ENCODE assay signal across 20 mouse cellular contexts in the genomic region with DNA sequence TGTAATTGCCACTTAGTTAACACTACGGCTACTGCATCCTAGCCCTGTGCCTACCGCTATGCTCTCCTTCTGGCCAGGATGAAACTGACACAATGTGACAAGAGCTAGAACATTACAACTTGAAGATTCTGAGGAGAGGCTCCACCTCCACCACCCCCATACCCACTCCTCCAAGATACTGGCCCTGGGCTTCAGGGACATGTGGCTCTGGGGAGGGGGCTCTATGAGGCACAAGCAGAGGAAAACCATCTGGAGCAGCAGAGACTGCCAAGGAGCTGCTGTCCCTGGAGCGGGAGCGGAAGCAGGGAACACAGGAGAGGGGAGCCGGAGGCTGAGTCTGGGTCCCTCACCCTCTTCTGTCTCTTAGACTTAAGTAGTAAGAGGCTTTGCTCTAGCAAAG. TPM values are rescaled to one million over a fixed set of nuclear protein-coding genes. Genes with fewer than 3 reads are reported as not detected.
A peak's percentile ranks its signal among the peaks of the same experiment; 100 is the strongest.
DNase-seq lines count a peak whose midpoint lies in the region; ATAC-seq and TF ChIP-seq lines count a peak whose summit lies in the region.
"Had no signal": no experiment of that assay in that cellular context is flagged by ENCODE, and none has a peak within 500 bp of the region (broad histone marks: within the 10 kb centered on the region; RNA-seq: fewer than 3 reads in every experiment).

No protein-coding gene starts in this region.

- 84% methylated on average over 5 of the region's 5 CpGs for WGBS in forebrain, embryonic 13.5 days
- WGBS in forebrain, embryonic 12.5 days: 85% methylated on average over 5 of the region's 5 CpGs
- 76% methylated on average over 5 of the region's 5 CpGs for WGBS in kidney, embryonic 14.5 days
- WGBS in lung, embryonic 14.5 days: 27% methylated on average over 5 of the region's 5 CpGs
- WGBS in lung, adult 2 months: 66% methylated on average over 5 of the region's 5 CpGs

- H3K9ac ChIP-seq in forebrain, embryonic 13.5 days: no peak overlapping the region
- H3K9ac ChIP-seq in forebrain, embryonic 12.5 days: no peak overlapping the region
- H3K9ac ChIP-seq in kidney, embryonic 14.5 days (ENCODE audit: low read depth, low read length): no peak overlapping the region
- no peak overlapping the region; the same call in 1 of the 2 replicates for H3K9ac ChIP-seq in lung, embryonic 14.5 days
- H3K9ac ChIP-seq: midbrain, embryonic 12.5 days had no signal

- no peak for TF ChIP-seq CTCF in lung, embryonic 14.5 days (IDR thresholded peaks at IDR 0.05; ENCODE audit: low read depth)
- no peak for TF ChIP-seq CTCF in lung, adult 2 months (IDR thresholded peaks at IDR 0.05; ENCODE audit: insufficient read depth, low read length)
- TF ChIP-seq CTCF in brain, embryonic 14.5 days (IDR thresholded peaks at IDR 0.05; ENCODE audit: borderline replicate concordance, extremely low read depth, insufficient read depth, insufficient read length): no peak

- no peaks in the 10 kb centered on the region for H3K9me3 ChIP-seq in forebrain, embryonic 13.5 days (replicated peaks)
- no peaks in the 10 kb centered on the region for H3K9me3 ChIP-seq in forebrain, embryonic 12.5 days
- no peaks in the 10 kb centered on the region for H3K9me3 ChIP-seq in kidney, embryonic 14.5 days (ENCODE audit: control insufficient read depth, low read length)
- no peaks in the 10 kb centered on the region for H3K9me3 ChIP-seq in lung, embryonic 14.5 days (ENCODE audit: low read depth, low read length)
- H3K9me3 ChIP-seq: midbrain, embryonic 12.5 days had no signal

- TF ChIP-seq POLR2A in lung, adult 2 months (IDR thresholded peaks at IDR 0.05; ENCODE audit: borderline replicate concordance, extremely low read depth, low read depth, low read length): no peak
- TF ChIP-seq POLR2A in brain, embryonic 14.5 days (IDR thresholded peaks at IDR 0.05; ENCODE audit: borderline replicate concordance, extremely low read depth, insufficient read depth, insufficient read length, poor library complexity, severe bottlenecking): no peak

- no peak overlapping the region for H3K27ac ChIP-seq in forebrain, embryonic 13.5 days
- H3K27ac ChIP-seq in forebrain, embryonic 12.5 days: no peak overlapping the region
- H3K27ac ChIP-seq in kidney, embryonic 14.5 days (ENCODE audit: low read depth, low read length): 0 out of 2 replicates have a peak overlapping the region, but pooled peaks have one; percentile 2
- peak overlapping the region; percentile 85 for H3K27ac ChIP-seq in lung, embryonic 14.5 days (ENCODE audit: low read depth)
- H3K27ac ChIP-seq: kidney, postnatal 0 days; midbrain, embryonic 12.5 days had no signal

- DNase-seq in kidney, postnatal 36 days: no peak
- DNase-seq in lung, embryonic 14.5 days: peak; percentile 91
- DNase-seq in lung, adult 2 months: no peak
- peak; percentile 58 for DNase-seq in brain, embryonic 14.5 days (ENCODE audit: low read depth)
- DNase-seq in ovary, postnatal 10 days (ENCODE audit: low spot score): no peak
- DNase-seq: adrenal gland, postnatal 10 days; cerebellum, adult 2 months; gastrocnemius, postnatal 14 days; heart, postnatal 36 days; right cerebral cortex, postnatal 25 days had no signal

- H3K4me1 ChIP-seq in forebrain, embryonic 13.5 days: peaks cover 22% of the 10 kb centered on the region
- H3K4me1 ChIP-seq in forebrain, embryonic 12.5 days: peaks cover 26% of the 10 kb centered on the region
- H3K4me1 ChIP-seq in kidney, embryonic 14.5 days (ENCODE audit: control insufficient read depth, insufficient read depth, low read length): no peaks in the 10 kb centered on the region
- peaks cover 8% of the 10 kb centered on the region for H3K4me1 ChIP-seq in lung, embryonic 14.5 days (ENCODE audit: insufficient read depth)
- no peaks in the 10 kb centered on the region for H3K4me1 ChIP-seq in lung, adult 2 months (ENCODE audit: control insufficient read depth, insufficient read depth, low read length)

- peak; percentile 55; the same call in 1 of the 2 replicates for ATAC-seq in forebrain, embryonic 13.5 days
- no peak for ATAC-seq in forebrain, embryonic 12.5 days (ENCODE audit: low FRiP score)
- no peak for ATAC-seq in kidney, embryonic 14.5 days (ENCODE audit: low FRiP score, low TSS enrichment)
- ATAC-seq in lung, embryonic 14.5 days (ENCODE audit: insufficient read depth): peak; percentile 88
- ATAC-seq: inflammation-experienced regulatory T-cells, adult 6 months had no signal

- no peak overlapping the region for H3K4me2 ChIP-seq in forebrain, embryonic 13.5 days
- no peak overlapping the region for H3K4me2 ChIP-seq in forebrain, embryonic 12.5 days
- H3K4me2 ChIP-seq in kidney, embryonic 14.5 days (replicated peaks; ENCODE audit: low read depth, low read length): no peak overlapping the region
- H3K4me2 ChIP-seq in lung, embryonic 14.5 days: no peak overlapping the region
- H3K4me2 ChIP-seq: liver, embryonic 11.5 days; midbrain, embryonic 12.5 days had no signal

- H3K4me3 ChIP-seq in forebrain, embryonic 13.5 days: no peak overlapping the region
- no peak overlapping the region for H3K4me3 ChIP-seq in forebrain, embryonic 12.5 days (replicated peaks)
- no peak overlapping the region for H3K4me3 ChIP-seq in kidney, embryonic 14.5 days (ENCODE audit: low read length)
- no peak overlapping the region for H3K4me3 ChIP-seq in lung, embryonic 14.5 days (ENCODE audit: low read depth, low read length)
- H3K4me3 ChIP-seq in lung, adult 2 months (replicated peaks; ENCODE audit: extremely low read depth, low read depth, low read length): no peak overlapping the region
- H3K4me3 ChIP-seq: midbrain, embryonic 12.5 days; myocyte had no signal

- no peaks in the 10 kb centered on the region for H3K36me3 ChIP-seq in forebrain, embryonic 13.5 days (ENCODE audit: poor library complexity, severe bottlenecking)
- H3K36me3 ChIP-seq in forebrain, embryonic 12.5 days (replicated peaks): no peaks in the 10 kb centered on the region
- no peaks in the 10 kb centered on the region for H3K36me3 ChIP-seq in kidney, embryonic 14.5 days (ENCODE audit: control insufficient read depth, insufficient read depth, low read length)
- H3K36me3 ChIP-seq in lung, embryonic 14.5 days (ENCODE audit: insufficient read depth): no peaks in the 10 kb centered on the region
- H3K36me3 ChIP-seq: midbrain, embryonic 12.5 days had no signal

- H3K27me3 ChIP-seq in forebrain, embryonic 13.5 days: no peaks in the 10 kb centered on the region
- no peaks in the 10 kb centered on the region for H3K27me3 ChIP-seq in forebrain, embryonic 12.5 days
- no peaks in the 10 kb centered on the region for H3K27me3 ChIP-seq in kidney, embryonic 14.5 days (ENCODE audit: control insufficient read depth, insufficient read depth, low read length)
- H3K27me3 ChIP-seq in lung, embryonic 14.5 days (ENCODE audit: insufficient read depth, low read length): no peaks in the 10 kb centered on the region

RNA-seq across cellular contexts. Expression of gene Actl11, which starts 0.5 kb away (rescaled TPM):
- not detected in 2 replicates for polyA plus RNA-seq in forebrain, embryonic 13.5 days (2015; fragmentation: Nextera tagmentation; extraction: Ambion mirVana)
- not detected in 2 replicates for polyA plus RNA-seq in forebrain, embryonic 12.5 days (2016; fragmentation: Nextera tagmentation; extraction: Ambion mirVana)
- polyA plus RNA-seq in kidney, embryonic 14.5 days (2014; fragmentation: Nextera tagmentation; extraction: Ambion mirVana): not detected in 2 replicates
- polyA plus RNA-seq in lung, embryonic 14.5 days (2014; fragmentation: Nextera tagmentation; extraction: Ambion mirVana): not detected in 2 replicates
- not detected in 2 replicates for polyA plus RNA-seq in lung, adult 2 months (2012; rRNA removed)
- polyA plus RNA-seq in brain, embryonic 14.5 days (2012; rRNA removed): not detected in 2 replicates
- polyA plus RNA-seq: cerebellum, adult 2 months; embryonic facial prominence, embryonic 14.5 days; inflammation-experienced regulatory T-cells, adult 6 months; kidney, postnatal 0 days; liver, embryonic 11.5 days; midbrain, embryonic 12.5 days; myocyte; thymus, postnatal 0 days had no signal

RNA-seq across cellular contexts. Expression of gene Camkv, which starts 7.7 kb away (rescaled TPM):
- 23.6 and 27.2 TPM in 2 replicates for polyA plus RNA-seq in forebrain, embryonic 13.5 days (2015; fragmentation: Nextera tagmentation; extraction: Ambion mirVana)
- polyA plus RNA-seq in forebrain, embryonic 12.5 days (2016; fragmentation: Nextera tagmentation; extraction: Ambion mirVana): 12.2 and 14.8 TPM in 2 replicates
- polyA plus RNA-seq in kidney, embryonic 14.5 days (2014; fragmentation: Nextera tagmentation; extraction: Ambion mirVana): 0.77 and 0.79 TPM in 2 replicates
- 2.7 TPM in 2 replicates for polyA plus RNA-seq in lung, embryonic 14.5 days (2014; fragmentation: Nextera tagmentation; extraction: Ambion mirVana)
- polyA plus RNA-seq in lung, adult 2 months (2012; rRNA removed): 0.06 and 0.09 TPM in 2 replicates
- 40.3 and 70.1 TPM in 2 replicates for polyA plus RNA-seq in brain, embryonic 14.5 days (2012; rRNA removed)
- polyA plus RNA-seq: inflammation-experienced regulatory T-cells, adult 6 months had no signal

RNA-seq across cellular contexts. Expression of gene Mst1r, which starts 21.1 kb away (rescaled TPM):
- polyA plus RNA-seq in forebrain, embryonic 13.5 days (2015; fragmentation: Nextera tagmentation; extraction: Ambion mirVana): 0.46 and 0.74 TPM in 2 replicates
- polyA plus RNA-seq in forebrain, embryonic 12.5 days (2016; fragmentation: Nextera tagmentation; extraction: Ambion mirVana): 1.3 and 1.8 TPM in 2 replicates
- 0.39 and 0.80 TPM in 2 replicates for polyA plus RNA-seq in kidney, embryonic 14.5 days (2014; fragmentation: Nextera tagmentation; extraction: Ambion mirVana)
- 1.7 and 2.2 TPM in 2 replicates for polyA plus RNA-seq in lung, embryonic 14.5 days (2014; fragmentation: Nextera tagmentation; extraction: Ambion mirVana)
- polyA plus RNA-seq in lung, adult 2 months (2012; rRNA removed): 17.8 and 27.4 TPM in 2 replicates
- polyA plus RNA-seq in brain, embryonic 14.5 days (2012; rRNA removed): 4.2 and 6.5 TPM in 2 replicates

RNA-seq across cellular contexts. Expression of gene Traip, which starts 22.2 kb away (rescaled TPM):
- 21.7 and 23.6 TPM in 2 replicates for polyA plus RNA-seq in forebrain, embryonic 13.5 days (2015; fragmentation: Nextera tagmentation; extraction: Ambion mirVana)
- polyA plus RNA-seq in forebrain, embryonic 12.5 days (2016; fragmentation: Nextera tagmentation; extraction: Ambion mirVana): 30.6 and 32.3 TPM in 2 replicates
- 23.7 and 24.5 TPM in 2 replicates for polyA plus RNA-seq in kidney, embryonic 14.5 days (2014; fragmentation: Nextera tagmentation; extraction: Ambion mirVana)
- polyA plus RNA-seq in lung, embryonic 14.5 days (2014; fragmentation: Nextera tagmentation; extraction: Ambion mirVana): 30.7 and 31.2 TPM in 2 replicates
- polyA plus RNA-seq in lung, adult 2 months (2012; rRNA removed): 0.79 and 0.93 TPM in 2 replicates
- 6.9 and 7.8 TPM in 2 replicates for polyA plus RNA-seq in brain, embryonic 14.5 days (2012; rRNA removed)

RNA-seq across cellular contexts. Expression of gene Mon1a, which starts 39.8 kb away (rescaled TPM):
- polyA plus RNA-seq in forebrain, embryonic 13.5 days (2015; fragmentation: Nextera tagmentation; extraction: Ambion mirVana): 18.9 and 20.6 TPM in 2 replicates
- 16.0 and 17.7 TPM in 2 replicates for polyA plus RNA-seq in forebrain, embryonic 12.5 days (2016; fragmentation: Nextera tagmentation; extraction: Ambion mirVana)
- 9.9 and 11.5 TPM in 2 replicates for polyA plus RNA-seq in kidney, embryonic 14.5 days (2014; fragmentation: Nextera tagmentation; extraction: Ambion mirVana)
- polyA plus RNA-seq in lung, embryonic 14.5 days (2014; fragmentation: Nextera tagmentation; extraction: Ambion mirVana): 11.9 and 13.0 TPM in 2 replicates
- polyA plus RNA-seq in lung, adult 2 months (2012; rRNA removed): 29.4 and 31.7 TPM in 2 replicates
- polyA plus RNA-seq in brain, embryonic 14.5 days (2012; rRNA removed): 31.5 and 37.2 TPM in 2 replicates

Comparison
In these comparisons a context has a peak if more than half of its experiments do, and no peak if none do; other contexts are left out.
1. ATAC-seq: peak in forebrain, embryonic 13.5 days (single experiment) and lung, embryonic 14.5 days (single experiment); none in forebrain, embryonic 12.5 days (single experiment) and kidney, embryonic 14.5 days (single experiment).
2. DNase-seq: peak in lung, embryonic 14.5 days (single experiment) and brain, embryonic 14.5 days (single experiment); none in kidney, postnatal 36 days (0 of 2), lung, adult 2 months (single experiment) and ovary, postnatal 10 days (single experiment).
3. H3K27ac ChIP-seq: peak in kidney, embryonic 14.5 days (single experiment) and lung, embryonic 14.5 days (single experiment); none in forebrain, embryonic 13.5 days (single experiment) and forebrain, embryonic 12.5 days (single experiment).